Mouse (Mus musculus) testis, postnatal 14 days (tissue): ENCODE data around the gene Ube2v1.
A peak's percentile ranks its signal among the peaks of the same experiment; 100 is the strongest.
"Not testable (repeated sequence)": the region's sequence is repeated elsewhere in the genome, so short reads cannot be mapped to it uniquely, and the experiment has no call there.

Source experiments
- DNase-seq: peaks from one replicate; pipeline ENCODE4 v3.0.0; 2021; ENCODE audit warnings: low spot score

The Ube2v1 gene

DNA sequence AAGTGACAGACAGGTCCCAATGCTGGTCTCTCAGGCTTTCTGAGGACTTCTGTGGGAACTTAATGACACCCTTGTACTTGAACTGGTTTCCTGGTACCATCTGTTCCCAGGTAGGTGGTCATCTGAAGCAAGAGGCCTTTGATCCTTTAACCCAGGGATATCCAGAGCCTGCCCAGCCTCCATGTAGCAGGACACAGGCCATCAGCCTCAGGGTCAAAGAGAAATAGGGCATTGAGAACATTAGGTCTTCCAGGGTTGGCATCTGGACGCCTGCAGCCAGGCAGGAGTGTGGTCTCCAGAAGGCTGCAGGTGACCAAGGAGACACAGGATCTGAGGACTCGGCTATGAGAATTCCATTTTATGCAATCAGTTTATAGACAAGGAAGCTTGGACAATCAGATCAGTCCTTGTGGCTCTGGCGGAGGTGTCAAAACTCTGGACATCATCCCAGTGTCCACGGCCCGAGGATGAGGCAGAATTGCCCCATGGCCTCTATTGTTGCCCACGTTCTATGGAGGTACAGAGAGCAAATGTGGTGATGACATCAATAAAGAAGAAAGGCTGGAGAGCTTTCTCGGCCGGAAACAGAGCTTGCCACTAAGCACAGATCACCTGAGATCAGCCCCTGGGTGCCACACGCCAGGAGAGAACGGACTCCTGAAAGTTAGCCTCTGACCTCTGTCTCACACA lies 23.2 kb upstream of the Ube2v1 start:
- DNase-seq: no peak

DNA sequence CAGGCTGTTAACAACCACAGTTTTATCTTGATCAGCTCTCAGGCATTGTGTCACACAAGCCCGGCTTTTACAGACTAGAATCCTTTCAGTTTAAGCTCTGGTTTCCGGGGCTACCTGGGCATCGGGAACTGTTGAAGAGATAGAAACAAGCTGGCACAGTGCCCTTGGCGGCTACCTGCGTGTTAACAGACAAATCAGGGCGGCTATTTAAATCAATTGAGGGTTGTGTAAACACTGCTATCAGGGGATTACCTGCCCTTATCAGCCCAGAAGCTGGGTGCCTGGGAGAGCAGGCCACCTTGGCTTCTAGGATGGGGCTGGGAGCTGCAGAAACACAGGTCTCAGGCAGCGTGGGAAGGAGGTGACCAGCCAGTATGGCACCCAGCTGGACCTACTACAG lies 20.8 kb upstream of the Ube2v1 start:
- no peak for DNase-seq

DNA sequence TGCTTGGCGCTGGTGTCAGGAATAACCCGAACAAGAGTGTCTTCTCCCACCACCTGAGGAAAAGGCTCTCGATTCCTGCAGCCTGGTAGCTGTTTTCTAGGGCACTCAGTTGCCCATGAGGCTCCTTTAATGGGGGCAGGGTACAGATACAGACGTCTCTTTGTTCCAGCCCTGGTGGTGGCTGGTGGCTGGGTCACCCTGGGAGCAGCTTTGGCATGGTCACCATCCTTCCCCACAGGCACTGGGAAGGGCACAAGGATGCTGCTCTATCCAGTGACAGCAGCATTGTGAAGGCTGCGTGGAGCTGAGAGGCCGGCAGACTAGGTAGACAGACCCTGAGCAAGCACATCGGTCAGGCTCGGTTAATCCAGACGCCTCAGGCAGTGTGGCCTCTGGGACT lies 19.7 kb upstream of the Ube2v1 start:
- no peak for DNase-seq

DNA sequence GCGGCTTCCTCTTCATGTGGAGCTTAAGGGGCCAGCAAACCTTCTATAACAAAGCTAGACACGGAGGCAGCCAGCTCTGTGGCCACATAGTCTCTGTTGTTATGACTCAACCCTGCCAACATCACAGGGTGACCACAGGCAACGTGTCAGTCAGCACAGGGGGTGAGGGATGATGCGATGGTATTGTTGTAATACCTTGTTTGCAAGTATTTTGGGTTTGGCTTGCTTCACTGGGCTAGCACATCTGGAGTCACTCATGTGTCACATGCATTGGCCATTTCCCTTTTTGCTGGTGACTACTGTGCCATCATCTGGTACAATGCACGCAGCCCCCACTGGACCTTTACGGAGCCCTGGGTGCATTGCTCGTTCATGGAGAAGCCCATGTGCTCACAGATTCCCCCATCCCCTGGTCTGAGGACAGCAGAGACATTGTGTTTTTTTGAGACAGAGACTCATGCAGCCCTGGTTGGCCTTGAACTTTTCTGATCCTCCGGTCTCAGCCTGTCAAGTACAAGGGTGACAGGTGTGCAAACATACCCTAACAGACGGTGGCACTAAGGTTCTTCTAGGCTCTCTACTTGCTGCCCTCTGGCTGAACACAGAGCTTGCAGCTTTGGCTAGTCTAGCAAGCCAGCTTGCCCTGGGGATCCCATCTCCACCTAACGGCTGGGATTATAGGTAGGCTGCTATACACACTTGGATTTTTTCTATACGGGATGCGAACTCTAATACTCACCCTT lies 17.6 kb upstream of the Ube2v1 start:
- no peak for DNase-seq

DNA sequence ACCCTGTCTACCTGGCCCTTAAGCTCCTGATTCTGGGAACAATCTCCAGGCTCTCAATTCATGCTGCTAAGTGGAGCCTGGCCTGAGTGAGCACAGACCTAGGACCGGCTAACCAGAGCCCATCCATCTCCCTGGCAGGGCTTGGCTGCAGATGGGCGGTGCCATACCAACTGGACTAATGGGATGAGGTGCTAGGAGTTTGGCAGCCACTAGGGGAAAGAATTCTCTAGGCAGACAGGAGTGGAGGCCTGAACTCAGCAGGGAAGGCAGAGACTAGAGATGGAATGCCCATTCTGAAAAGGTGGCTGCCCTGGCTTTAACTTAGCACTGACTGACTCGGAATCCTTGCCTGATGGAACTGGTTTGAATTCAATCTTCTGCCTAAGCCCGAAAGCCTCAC lies 14.5 kb upstream of the Ube2v1 start:
- DNase-seq: no peak

DNA sequence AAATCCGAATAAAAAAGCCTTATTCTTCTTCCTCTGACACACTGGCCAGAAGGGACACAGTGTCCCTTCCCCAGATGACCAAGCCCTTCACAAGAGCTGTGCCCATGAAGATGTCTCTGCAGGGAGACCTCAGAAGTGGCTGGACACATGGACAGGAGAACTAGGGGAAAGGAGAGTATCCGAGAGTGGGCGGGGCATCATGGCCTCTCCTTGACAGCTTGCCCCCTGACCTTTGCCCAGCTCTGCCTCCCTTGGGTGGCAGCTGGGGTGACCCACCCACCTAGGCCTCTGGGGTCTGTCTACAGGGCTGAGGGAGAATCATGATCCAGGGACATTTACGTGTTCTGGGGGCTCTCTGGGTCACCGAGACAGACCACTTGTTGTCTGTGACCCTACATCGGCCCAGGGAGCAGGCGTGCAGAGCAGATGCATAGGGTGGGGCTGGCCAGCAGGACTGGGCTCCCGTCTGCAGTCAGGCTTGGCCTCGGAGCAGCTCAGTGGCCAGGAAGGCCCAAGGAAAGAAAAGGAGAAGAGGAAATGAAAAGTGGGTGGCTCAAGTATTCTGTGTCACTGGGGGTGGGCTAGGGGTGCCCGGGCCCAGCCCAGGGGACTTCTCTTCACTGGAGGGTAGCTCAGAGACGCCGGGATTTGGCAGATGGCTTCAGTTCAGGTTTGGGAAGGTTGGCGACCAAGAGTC lies 11.6 kb upstream of the Ube2v1 start:
- DNase-seq: not testable (repeated sequence)

DNA sequence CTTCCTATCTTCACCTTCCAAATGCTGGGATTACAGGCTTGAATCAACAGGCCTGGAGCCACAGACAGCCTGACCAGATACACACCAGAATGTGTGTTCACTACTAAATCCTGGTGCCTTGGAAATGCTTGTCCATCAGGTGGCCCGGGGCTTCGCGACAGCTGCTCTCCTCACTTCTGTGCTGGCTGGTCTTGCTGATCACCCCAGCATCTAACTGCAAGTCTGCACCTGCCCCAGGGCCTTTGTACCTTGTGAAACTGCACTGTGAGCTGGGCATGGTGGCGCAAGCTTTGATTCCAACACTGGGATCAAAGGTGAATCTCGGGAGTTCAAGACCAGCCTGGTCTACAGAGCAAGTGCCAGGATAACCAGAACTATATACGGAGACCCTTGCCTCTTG lies 10.3 kb upstream of the Ube2v1 start:
- no peak for DNase-seq

DNA sequence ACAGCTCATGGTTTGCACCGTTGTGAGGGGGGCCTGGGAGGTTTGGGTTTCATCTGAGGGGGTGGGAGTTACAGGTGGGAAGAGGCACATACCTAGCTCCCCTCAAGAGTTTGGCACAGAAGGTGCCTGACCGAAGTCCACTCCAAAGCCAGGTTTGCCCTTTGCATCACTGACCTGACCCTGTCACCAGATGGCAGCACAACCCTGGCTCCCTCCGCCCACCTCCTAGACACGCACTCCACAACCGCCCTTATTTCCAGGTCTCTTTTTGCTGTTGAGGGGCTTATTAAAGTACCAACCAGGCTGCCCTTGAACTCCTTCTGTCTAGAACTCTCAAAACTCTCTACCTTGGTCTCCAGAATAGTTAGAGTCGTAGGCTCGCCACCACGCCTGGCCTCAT lies 9.4 kb upstream of the Ube2v1 start:
- DNase-seq: no peak

DNA sequence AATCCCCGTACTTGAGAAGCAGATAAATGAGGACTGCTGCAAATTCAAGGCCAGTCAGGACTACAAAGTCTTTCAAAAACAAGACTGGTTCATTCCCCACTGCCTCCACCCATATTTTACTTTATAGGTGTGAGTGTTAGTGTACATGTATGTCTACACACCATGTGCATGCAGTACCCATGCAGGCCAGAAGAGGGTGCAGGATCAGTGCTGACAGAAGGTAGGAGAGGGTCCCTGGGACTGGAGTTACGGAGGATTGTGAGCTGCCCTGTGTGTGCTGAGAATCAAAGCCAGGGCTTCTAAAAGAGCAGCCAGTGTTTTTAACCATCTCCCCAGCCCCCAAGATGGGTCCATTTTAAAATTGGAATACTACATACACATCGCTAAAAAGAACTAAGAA lies 8.4 kb upstream of the Ube2v1 start:
- no peak for DNase-seq

DNA sequence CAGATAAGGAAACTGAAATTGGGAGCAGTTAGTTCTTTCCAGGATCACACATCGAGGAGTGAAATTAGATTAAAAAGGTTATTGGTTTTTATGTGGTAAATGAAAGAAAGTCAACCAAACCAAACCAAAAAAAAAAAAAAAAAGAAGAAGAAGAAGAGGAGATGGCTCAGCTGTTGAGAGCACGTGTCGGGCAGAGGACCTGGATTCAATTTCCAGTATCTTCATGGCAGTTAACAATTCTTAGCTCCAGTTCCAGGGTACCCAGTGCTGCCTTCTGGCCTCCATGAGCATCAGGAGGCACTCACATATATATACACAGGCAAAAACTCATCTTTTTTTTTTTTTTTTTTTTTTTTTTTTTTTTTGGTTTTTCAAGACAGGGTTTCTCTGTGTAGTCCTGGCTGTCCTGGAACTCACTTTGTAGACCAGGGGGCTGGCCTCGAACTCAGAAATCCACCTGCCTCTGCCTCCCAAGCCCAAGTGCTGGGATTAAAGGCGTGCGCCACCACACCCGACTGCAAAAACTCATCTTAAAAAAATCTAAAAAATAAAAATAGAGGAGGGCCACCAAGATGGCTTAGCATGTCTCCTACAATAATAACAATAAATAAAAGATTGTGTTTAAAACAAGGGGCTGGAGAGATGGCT lies 3.1 kb upstream of the Ube2v1 start:
- no peak for DNase-seq

DNA sequence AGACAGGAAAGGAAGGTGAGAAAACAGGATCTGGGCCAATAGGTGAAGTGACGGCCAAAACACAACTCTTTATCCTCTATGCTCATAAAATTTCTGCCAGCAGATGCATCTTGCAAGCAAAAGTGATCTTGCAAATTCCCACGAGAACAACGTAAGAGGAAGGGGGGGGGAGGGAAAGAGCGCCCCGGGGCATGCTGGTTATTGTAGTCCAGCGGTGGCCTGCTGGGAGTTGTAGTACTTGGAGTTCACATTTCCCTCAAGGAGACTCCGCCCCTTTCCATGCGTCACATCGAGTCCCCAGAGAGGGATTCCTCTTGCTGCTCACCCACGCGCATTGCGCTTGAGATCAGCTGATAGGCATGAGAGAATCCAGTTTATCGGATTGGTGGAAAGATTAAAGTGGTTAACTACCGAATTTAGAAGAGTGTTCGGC lies 2.5 kb upstream of the Ube2v1 start:
- DNase-seq: peak; percentile 88

DNA sequence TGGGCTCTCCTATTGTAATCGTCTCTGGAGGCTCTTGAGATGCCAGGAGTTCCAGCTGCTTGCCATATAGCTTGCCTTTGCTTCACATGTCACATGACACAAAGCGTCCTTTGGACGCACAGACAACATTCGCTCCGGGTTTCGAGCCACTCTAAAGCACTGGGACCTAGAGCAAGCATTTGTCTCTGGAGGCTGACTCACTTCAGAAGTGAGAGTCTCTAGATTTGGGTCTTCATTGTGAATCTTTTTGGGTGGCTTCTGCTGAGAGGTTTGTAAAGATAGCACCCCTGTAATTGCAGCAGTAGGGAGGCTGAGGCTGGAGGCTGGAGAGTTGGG lies 1.6 kb upstream of the Ube2v1 start:
- DNase-seq: no peak

DNA sequence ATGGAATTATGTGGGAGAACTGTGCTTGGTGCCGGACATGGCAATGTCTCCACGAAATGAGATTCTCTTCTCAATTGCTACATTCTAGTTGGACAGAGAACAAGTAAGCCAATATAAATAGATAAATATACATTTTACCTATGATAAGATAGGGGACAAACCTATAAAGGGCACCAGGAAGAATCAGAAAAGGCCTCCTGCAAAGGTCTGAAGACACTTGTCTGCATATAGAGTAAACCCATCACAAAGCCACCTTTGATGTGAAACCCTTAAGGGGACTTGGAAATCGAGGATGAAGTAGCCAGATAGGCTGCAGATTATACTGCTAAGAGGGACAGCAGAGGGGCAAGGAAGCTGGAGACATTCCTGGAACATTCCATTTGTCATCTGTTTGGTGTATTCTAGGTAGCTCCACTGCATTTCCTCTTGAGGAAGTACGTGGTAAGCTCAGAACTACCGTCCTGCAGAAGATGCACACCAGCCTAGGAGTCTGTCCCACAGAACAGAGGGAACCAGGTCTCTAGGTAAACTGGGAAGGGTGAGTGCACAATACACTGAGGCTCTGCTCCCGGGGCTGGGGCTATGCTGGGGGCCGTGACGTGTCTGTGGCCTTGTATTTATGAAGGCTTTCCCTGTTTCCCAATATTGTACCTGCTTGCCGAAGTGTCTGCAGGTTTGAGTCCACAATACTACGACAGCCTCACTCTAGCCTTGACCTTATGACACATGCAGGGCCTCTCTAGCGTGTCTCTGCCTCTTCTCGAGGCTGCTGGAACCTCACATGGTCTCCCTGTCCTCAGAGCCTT lies 1.0 kb upstream of the Ube2v1 start:
- DNase-seq: no peak

DNA sequence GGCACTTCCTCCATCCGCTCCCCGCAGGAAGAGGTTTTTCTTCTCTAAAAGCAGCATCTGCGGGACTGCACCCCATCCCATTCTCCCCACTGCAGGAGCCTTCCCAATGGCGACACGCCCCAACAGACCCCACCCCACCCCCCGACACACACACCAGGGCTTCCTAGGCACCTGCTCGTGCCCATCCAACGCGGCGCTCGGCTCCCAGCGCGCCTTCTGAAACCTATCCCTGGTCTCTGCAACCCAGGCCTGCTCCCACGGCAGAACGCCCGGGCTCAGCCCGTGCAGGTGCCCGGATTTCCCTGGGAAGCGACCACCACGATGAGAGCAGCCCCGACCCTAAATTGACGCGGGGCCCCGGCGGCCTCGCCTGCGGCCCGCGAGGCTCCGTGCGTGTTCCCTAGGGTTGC lies 709 bp downstream of the Ube2v1 start:
- peak; percentile 52 for DNase-seq

DNA sequence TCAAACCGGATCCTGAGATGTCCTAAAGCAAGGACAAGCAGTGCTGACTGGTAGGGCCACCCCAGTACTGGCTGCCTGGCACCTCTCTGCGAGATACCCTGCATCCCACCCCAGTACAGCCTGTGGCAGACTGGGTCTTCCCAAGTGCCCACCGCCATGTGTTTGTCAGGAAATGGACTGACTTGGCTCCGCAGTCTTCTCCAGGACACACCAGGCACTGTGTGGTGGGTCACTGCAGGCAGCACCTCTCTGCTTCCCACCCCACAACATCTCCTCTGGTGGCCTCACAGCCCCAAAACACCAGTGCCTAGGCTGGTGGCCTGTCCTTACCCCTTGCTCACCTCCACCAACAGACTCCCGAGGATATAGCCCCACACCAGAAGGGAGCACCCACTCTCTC lies 1.5 kb downstream of the Ube2v1 start:
- DNase-seq: no peak

DNA sequence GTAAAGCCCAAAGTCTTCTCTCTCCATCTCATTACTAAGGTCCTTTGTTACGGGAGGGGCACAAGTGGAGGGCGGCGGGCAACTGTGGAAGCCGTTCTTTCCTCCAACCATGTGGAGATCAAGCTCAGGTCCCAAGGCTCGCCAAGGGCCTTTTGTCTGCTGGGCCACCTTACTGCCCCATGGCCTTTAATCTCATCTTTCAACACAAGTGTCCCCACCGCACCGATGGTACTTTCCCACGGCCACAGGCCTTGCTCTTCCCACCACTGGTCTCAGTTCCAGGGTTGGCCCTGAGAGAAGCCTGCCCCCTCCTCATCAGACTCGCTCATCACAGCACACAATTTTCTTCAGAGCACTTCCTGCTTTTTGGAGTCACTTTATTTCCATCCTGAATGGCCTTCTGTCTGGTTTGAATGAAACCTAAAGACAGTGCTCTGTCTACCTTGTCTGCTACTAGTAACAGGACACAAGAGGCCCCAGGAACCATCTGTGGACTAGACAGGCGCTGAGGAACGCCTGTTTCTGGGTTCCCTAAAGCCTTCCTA lies 2.2 kb downstream of the Ube2v1 start:
- DNase-seq: no peak

DNA sequence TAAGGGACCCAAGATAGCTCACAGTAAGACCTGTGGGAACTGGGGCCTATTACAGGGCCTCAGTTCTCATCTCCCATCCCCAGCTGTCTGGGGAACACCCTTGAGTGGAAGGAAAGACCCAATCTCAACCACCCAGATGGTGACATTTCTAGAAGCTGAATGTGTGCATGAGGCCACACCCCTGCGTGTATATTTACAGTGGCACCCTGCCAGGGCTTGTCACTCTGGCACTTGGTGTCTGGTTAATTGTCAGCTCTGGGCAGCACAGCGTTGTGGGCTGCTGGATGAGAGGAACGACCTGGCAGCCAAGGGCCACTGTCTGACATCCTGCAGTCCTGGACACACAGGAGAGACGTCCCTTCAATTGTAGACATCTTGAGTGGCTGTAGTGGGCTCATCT lies 3.0 kb downstream of the Ube2v1 start:
- DNase-seq: no peak

DNA sequence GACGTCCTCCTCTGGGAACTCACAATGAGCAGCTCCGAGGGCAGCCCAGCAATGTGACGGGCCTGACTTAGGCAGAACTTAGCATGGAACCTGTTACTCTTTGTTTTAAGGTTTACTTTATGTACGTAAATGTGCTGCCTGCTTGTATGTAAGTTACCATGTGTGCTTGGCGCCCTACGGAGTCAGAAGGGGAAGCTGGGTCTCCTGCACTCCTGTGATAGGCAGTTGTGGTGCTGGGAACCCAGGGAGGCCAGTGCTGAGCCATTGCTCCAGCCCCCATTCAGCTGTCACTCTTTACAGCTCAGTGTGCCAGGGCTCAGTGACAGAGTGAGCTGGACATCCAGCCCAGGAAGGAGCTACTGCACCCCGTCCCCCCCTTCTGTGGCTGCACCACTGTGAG lies 4.9 kb downstream of the Ube2v1 start:
- DNase-seq: no peak

DNA sequence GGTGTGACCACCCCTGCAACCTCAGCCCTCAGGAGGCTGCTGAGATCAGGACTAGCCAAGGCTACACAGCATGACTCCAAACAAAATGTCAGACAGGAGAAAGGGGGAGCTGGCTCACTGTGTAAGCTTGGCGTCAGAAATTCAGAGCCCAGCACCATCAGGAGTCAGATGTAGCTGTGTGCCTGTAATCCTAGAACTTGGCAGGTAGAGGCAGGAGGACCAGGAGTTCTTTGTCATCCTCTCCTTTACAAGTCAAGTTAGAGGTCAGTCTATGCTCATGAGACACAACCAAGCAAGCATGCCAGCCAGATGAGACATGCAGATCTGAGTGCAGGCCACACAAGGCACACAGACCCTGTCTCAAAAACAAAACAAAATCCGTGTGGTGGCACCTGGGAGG lies 6.2 kb downstream of the Ube2v1 start:
- no peak for DNase-seq

DNA sequence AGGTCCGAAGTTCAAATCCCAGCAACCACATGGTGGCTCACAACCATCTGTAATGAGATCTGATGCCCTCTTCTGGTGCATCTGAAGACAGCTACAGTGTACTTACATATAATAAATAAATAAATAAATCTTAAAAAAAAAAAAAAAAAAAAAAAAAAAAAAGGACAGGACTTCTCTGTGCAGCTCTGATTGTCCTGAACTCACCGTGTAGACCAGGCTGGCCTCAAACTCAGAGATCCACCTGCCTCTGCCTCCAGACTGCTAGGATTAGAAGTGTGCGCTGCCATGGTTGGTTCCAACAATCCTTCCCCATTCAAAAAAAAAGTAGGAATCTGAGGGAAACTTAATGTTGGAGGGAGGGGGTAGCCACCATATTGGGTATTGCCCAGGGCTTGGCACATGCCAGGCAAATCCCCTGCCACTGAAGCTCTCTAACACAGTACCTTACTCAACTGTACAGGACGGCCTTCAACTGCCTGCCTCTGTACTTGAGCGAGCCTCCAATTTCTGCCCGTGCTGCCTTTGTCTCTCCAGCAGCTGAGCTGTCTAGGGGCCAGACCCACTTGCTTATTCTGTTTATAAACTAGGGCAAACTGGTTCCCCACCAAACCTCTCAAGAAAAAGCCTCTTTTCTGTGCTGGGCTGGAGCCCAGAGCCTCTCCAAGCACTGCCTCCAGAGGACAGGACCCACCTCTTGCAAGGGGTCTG lies 7.4 kb downstream of the Ube2v1 start:
- no peak for DNase-seq

DNA sequence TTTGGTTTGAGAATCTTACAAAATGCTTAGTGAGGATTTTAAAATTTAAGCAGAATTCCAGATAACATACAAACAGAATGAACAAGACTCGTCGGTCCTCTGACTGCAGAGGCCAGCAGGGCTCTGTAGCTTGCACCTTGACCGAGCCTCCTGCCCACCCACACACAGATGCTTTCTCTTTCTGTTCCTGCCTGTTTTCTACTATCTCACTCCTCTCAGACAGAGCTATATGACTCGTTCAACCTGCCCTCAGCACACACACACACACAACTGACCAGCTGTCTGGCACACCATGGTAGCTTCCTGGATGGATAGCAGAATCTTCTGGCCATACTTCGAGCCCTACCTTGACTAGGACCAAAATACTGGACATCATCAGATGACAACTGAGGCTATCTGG lies 8.9 kb downstream of the Ube2v1 start:
- DNase-seq: no peak
